Mouse (Mus musculus) retina, embryonic 14.5 days (tissue): ENCODE measurements at regions not wholly inside any gene's neighbourhood (a gene's known extent, or its start where the extent isn't known, plus 50 kb on each side); places are given as distances from the start of the nearest gene placed in this dataset.

Experiments used
- DNase-seq: peaks from one replicate; pipeline ENCODE4 v3.0.0-alpha.2; 2015; ENCODE audit warnings: low spot score

- DNase-seq = no peak
Measured at GRCm38 (mm10) chr12:58027796-58028195, 183.8 kb upstream of the Sstr1 start.

GRCm38 (mm10) chr12:58056368-58056860 is 155.2 kb upstream of the Sstr1 start:
- no peak for DNase-seq

- no peak for DNase-seq
Measured at GRCm38 (mm10) chr12:58067318-58068223, 144.0 kb upstream of the Sstr1 start.

- no peak for DNase-seq
Measured at GRCm38 (mm10) chr12:58087311-58087710, 124.3 kb upstream of the Sstr1 start.

- peak; percentile 82 for DNase-seq
Measured at GRCm38 (mm10) chr12:58112643-58113042, 98.9 kb upstream of the Sstr1 start.

GRCm38 (mm10) chr12:58139121-58139520 is 72.5 kb upstream of the Sstr1 start:
- no peak for DNase-seq

- no peak for DNase-seq
Measured at GRCm38 (mm10) chr12:58151883-58152282, 59.7 kb upstream of the Sstr1 start.
